Mouse (Mus musculus): ENCODE measurements around the gene Slc4a10. TPM values are rescaled to one million over a fixed set of nuclear protein-coding genes. Genes with fewer than 3 reads are reported as not detected.
"Not testable (repeated sequence)": the region's sequence is repeated elsewhere in the genome, so short reads cannot be mapped to it uniquely, and the experiment has no call there.

The Slc4a10 gene
- 0.20 and 0.21 TPM in 2 replicates for polyA plus RNA-seq (2012; rRNA removed)
- polyA plus RNA-seq (2014; fragmentation: Nextera tagmentation; extraction: Ambion mirVana) = 0.11 and 0.34 TPM in 2 replicates

- no peak for TF ChIP-seq POLR2A (IDR thresholded peaks at IDR 0.05; ENCODE audit: borderline replicate concordance, extremely low read depth, insufficient read depth, insufficient read length)
- no peaks in the 10 kb centered on the region for H3K4me1 ChIP-seq (ENCODE audit: control insufficient read depth, insufficient read depth, low read length)
- peak within 1 kb of the TSS; percentile 51 for H3K4me2 ChIP-seq (replicated peaks; ENCODE audit: low read depth, low read length, severe bottlenecking)
- DNase-seq (ENCODE audit: low spot score) = no peak
- WGBS = 13% methylated on average over 10 of the region's 10 CpGs
- H3K36me3 ChIP-seq (ENCODE audit: control insufficient read depth, insufficient read depth, low read length) = no peaks in the 10 kb centered on the region
- no peaks in the 10 kb centered on the region for H3K9me3 ChIP-seq (ENCODE audit: control insufficient read depth, low read length)
- H3K27me3 ChIP-seq (ENCODE audit: control insufficient read depth, insufficient read depth, low read length) = peaks cover 6% of the 10 kb centered on the region; the same call in 1 of the 2 replicates
- no peak within 1 kb of the TSS for H3K27ac ChIP-seq (replicated peaks; ENCODE audit: low read depth, low read length)
- H3K4me3 ChIP-seq (replicated peaks; ENCODE audit: low read length) = peak within 1 kb of the TSS; percentile 42
- ATAC-seq (ENCODE audit: low FRiP score, low read depth) = no peak
- H3K9ac ChIP-seq (ENCODE audit: low read depth, low read length, severe bottlenecking) = peak within 1 kb of the TSS; percentile 48
Observed at GRCm38 (mm10) chr2:62046421-62046845, at the start of gene Slc4a10. TSS of gene Slc4a10 (plus strand) at chr2:62046462.

- H3K9ac ChIP-seq (ENCODE audit: low read depth, low read length, severe bottlenecking) = not testable (repeated sequence)
- 95% methylated on average over 6 of the region's 6 CpGs for WGBS
Observed at GRCm38 (mm10) chr2:62001251-62001650, 45.0 kb upstream of the Slc4a10 start.

GRCm38 (mm10) chr2:62018209-62018608 lies 28.1 kb upstream of the Slc4a10 start:
- Histone ChIP-seq H3K27ac (replicated peaks; ENCODE audit: low read depth, low read length) (no peak overlapping the region), H3K9me3 (ENCODE audit: control insufficient read depth, low read length) (no peaks in the 10 kb centered on the region), H3K4me1 (ENCODE audit: control insufficient read depth, insufficient read depth, low read length) (no peaks in the 10 kb centered on the region), H3K36me3 (ENCODE audit: control insufficient read depth, insufficient read depth, low read length) (no peaks in the 10 kb centered on the region), H3K9ac (ENCODE audit: low read depth, low read length, severe bottlenecking) (no peak overlapping the region), H3K4me2 (replicated peaks; ENCODE audit: low read depth, low read length, severe bottlenecking) (no peak overlapping the region), H3K4me3 (replicated peaks; ENCODE audit: low read length) (no peak overlapping the region), H3K27me3 (ENCODE audit: control insufficient read depth, insufficient read depth, low read length) (no peaks in the 10 kb centered on the region)
- TF ChIP-seq POLR2A (IDR thresholded peaks at IDR 0.05; ENCODE audit: borderline replicate concordance, extremely low read depth, insufficient read depth, insufficient read length) = no peak
- ATAC-seq (ENCODE audit: low FRiP score, low read depth) (no peak), DNase-seq (ENCODE audit: low spot score) (no peak)
- 61% methylated on average over 3 of the region's 3 CpGs for WGBS

More at GRCm38 (mm10) chr2:62001251-62001650, 45.0 kb upstream of the Slc4a10 start:
- not testable (repeated sequence) for DNase-seq (ENCODE audit: low spot score); H3K36me3 ChIP-seq (ENCODE audit: control insufficient read depth, insufficient read depth, low read length); H3K27me3 ChIP-seq (ENCODE audit: control insufficient read depth, insufficient read depth, low read length); H3K4me3 ChIP-seq (replicated peaks; ENCODE audit: low read length); H3K4me1 ChIP-seq (ENCODE audit: control insufficient read depth, insufficient read depth, low read length); H3K27ac ChIP-seq (replicated peaks; ENCODE audit: low read depth, low read length); ATAC-seq (ENCODE audit: low FRiP score, low read depth); H3K4me2 ChIP-seq (replicated peaks; ENCODE audit: low read depth, low read length, severe bottlenecking); H3K9me3 ChIP-seq (ENCODE audit: control insufficient read depth, low read length)

- Histone ChIP-seq H3K9ac (ENCODE audit: low read depth, low read length, severe bottlenecking) (peak overlapping the region; percentile 48), H3K27me3 (ENCODE audit: control insufficient read depth, insufficient read depth, low read length) (peaks cover 6% of the 10 kb centered on the region; the same call in 1 of the 2 replicates), H3K9me3 (ENCODE audit: control insufficient read depth, low read length) (no peaks in the 10 kb centered on the region), H3K27ac (replicated peaks; ENCODE audit: low read depth, low read length) (no peak overlapping the region), H3K36me3 (ENCODE audit: control insufficient read depth, insufficient read depth, low read length) (no peaks in the 10 kb centered on the region), H3K4me2 (replicated peaks; ENCODE audit: low read depth, low read length, severe bottlenecking) (peak overlapping the region; percentile 51), H3K4me1 (ENCODE audit: control insufficient read depth, insufficient read depth, low read length) (no peaks in the 10 kb centered on the region), H3K4me3 (replicated peaks; ENCODE audit: low read length) (peak overlapping the region; percentile 42)
- DNase-seq (ENCODE audit: low spot score) (no peak), ATAC-seq (ENCODE audit: low FRiP score, low read depth) (no peak)
- WGBS = 11% methylated on average over 10 of the region's 10 CpGs
- TF ChIP-seq POLR2A (IDR thresholded peaks at IDR 0.05; ENCODE audit: borderline replicate concordance, extremely low read depth, insufficient read depth, insufficient read length) = no peak
Observed at GRCm38 (mm10) chr2:62046861-62047503, 720 bp downstream of the Slc4a10 start.

- ATAC-seq (ENCODE audit: low FRiP score, low read depth) = no peak
- TF ChIP-seq POLR2A (IDR thresholded peaks at IDR 0.05; ENCODE audit: borderline replicate concordance, extremely low read depth, insufficient read depth, insufficient read length) = no peak
- 2% methylated on average over 14 of the region's 14 CpGs for WGBS
Observed at GRCm38 (mm10) chr2:62047504-62048005, 1.3 kb downstream of the Slc4a10 start.

More at GRCm38 (mm10) chr2:62047504-62048005, 1.3 kb downstream of the Slc4a10 start:
- peak overlapping the region; percentile 48 for H3K9ac ChIP-seq (ENCODE audit: low read depth, low read length, severe bottlenecking)
- H3K27ac ChIP-seq (replicated peaks; ENCODE audit: low read depth, low read length) = no peak overlapping the region
- no peaks in the 10 kb centered on the region for H3K9me3 ChIP-seq (ENCODE audit: control insufficient read depth, low read length)
- peak overlapping the region; percentile 51 for H3K4me2 ChIP-seq (replicated peaks; ENCODE audit: low read depth, low read length, severe bottlenecking)
- H3K4me3 ChIP-seq (replicated peaks; ENCODE audit: low read length) = peak overlapping the region; percentile 42
- H3K4me1 ChIP-seq (ENCODE audit: control insufficient read depth, insufficient read depth, low read length) = no peaks in the 10 kb centered on the region
- H3K27me3 ChIP-seq (ENCODE audit: control insufficient read depth, insufficient read depth, low read length) = peaks cover 6% of the 10 kb centered on the region; the same call in 1 of the 2 replicates
- no peaks in the 10 kb centered on the region for H3K36me3 ChIP-seq (ENCODE audit: control insufficient read depth, insufficient read depth, low read length)
- no peak for DNase-seq (ENCODE audit: low spot score)
